Mouse (Mus musculus) gastrocnemius, adult 18-20 months (tissue): Measurements from ENCODE around the gene Klhl40. TPM values are rescaled to one million over a fixed set of nuclear protein-coding genes. Genes with fewer than 3 reads are reported as not detected.

ENCODE experiments used
- DNase-seq: peaks from one replicate; pipeline ENCODE4 v3.0.0; 2021; ENCODE audit warnings: low spot score
- long read RNA-seq, 2 experiments: library from polyadenylated mRNA; stranded (forward); transcript quantifications; one replicate each; pipeline ENCODE4 v2.0.0; 2021
- total RNA-seq, 2 experiments: library from RNA; stranded (reverse); gene quantifications; 2 replicates each; pipeline ENCODE4 v1.2.3; 2021

Gene Klhl40
- 100 to 1,000 TPM; 121 to 228 TPM for total RNA-seq
- long read RNA-seq, experiment 1, transcript Klhl40-201 (6 exons, 2,370 nt), result major isoform, 256 of 284 reads
- long read RNA-seq, experiment 1, partial matches to known transcripts, result 13 of 284 reads
- long read RNA-seq, experiment 1, other reads (novel, unspliced or antisense), result 15 of 284 reads
- long read RNA-seq, experiment 2, transcript Klhl40-201 (6 exons, 2,370 nt), result major isoform, 206 of 236 reads
- long read RNA-seq, experiment 2, partial matches to known transcripts, result 13 of 236 reads
- long read RNA-seq, experiment 2, other reads (novel, unspliced or antisense), result 17 of 236 reads

- DNase-seq, result peak; percentile 82
Measured at GRCm38 (mm10) chr9:121777484-121778065, at the start of gene Klhl40. TSS of gene Klhl40 (plus strand) at chr9:121777607.

- DNase-seq, result no peak
Measured at GRCm38 (mm10) chr9:121740490-121740889, 36.9 kb upstream of the Klhl40 start.

GRCm38 (mm10) chr9:121741168-121741567 is 36.2 kb upstream of the Klhl40 start:
- DNase-seq, result no peak

- DNase-seq, result no peak
Measured at GRCm38 (mm10) chr9:121744051-121744450, 33.4 kb upstream of the Klhl40 start.

- DNase-seq, result no peak
Measured at GRCm38 (mm10) chr9:121752774-121753173, 24.6 kb upstream of the Klhl40 start.

GRCm38 (mm10) chr9:121754624-121755023 is 22.8 kb upstream of the Klhl40 start:
- DNase-seq, result no peak

- DNase-seq, result no peak
Measured at GRCm38 (mm10) chr9:121756785-121757184, 20.6 kb upstream of the Klhl40 start.

GRCm38 (mm10) chr9:121757432-121757831 is 20.0 kb upstream of the Klhl40 start:
- no peak for DNase-seq

GRCm38 (mm10) chr9:121757835-121758814 is 19.3 kb upstream of the Klhl40 start:
- DNase-seq, result peak; percentile 53

- DNase-seq, result no peak
Measured at GRCm38 (mm10) chr9:121759091-121760081, 18.0 kb upstream of the Klhl40 start, which contains the start of gene Zfp651. TSS of gene Zfp651 (plus strand) at chr9:121759330.

GRCm38 (mm10) chr9:121760271-121761090 is 16.9 kb upstream of the Klhl40 start:
- peak; percentile 70 for DNase-seq

- DNase-seq, result no peak
Measured at GRCm38 (mm10) chr9:121761091-121761665, 16.2 kb upstream of the Klhl40 start.

GRCm38 (mm10) chr9:121761787-121762186 is 15.6 kb upstream of the Klhl40 start:
- no peak for DNase-seq

GRCm38 (mm10) chr9:121762248-121762647 is 15.2 kb upstream of the Klhl40 start:
- peak; percentile 63 for DNase-seq

- DNase-seq, result no peak
Measured at GRCm38 (mm10) chr9:121762761-121763160, 14.6 kb upstream of the Klhl40 start.

GRCm38 (mm10) chr9:121763716-121764115 is 13.7 kb upstream of the Klhl40 start:
- DNase-seq, result no peak

- DNase-seq, result no peak
Measured at GRCm38 (mm10) chr9:121765166-121765855, 12.1 kb upstream of the Klhl40 start.

- DNase-seq, result no peak
Measured at GRCm38 (mm10) chr9:121772412-121772811, 5.0 kb upstream of the Klhl40 start.

- DNase-seq, result no peak
Measured at GRCm38 (mm10) chr9:121775951-121776350, 1.5 kb upstream of the Klhl40 start.
